Mouse (Mus musculus): Measurements from ENCODE around the gene Iqgap2. TPM values are rescaled to one million over a fixed set of nuclear protein-coding genes. Genes with fewer than 3 reads are reported as not detected.

Gene Iqgap2
- polyA plus RNA-seq, 1 experiment, result 18.5 TPM

DNA sequence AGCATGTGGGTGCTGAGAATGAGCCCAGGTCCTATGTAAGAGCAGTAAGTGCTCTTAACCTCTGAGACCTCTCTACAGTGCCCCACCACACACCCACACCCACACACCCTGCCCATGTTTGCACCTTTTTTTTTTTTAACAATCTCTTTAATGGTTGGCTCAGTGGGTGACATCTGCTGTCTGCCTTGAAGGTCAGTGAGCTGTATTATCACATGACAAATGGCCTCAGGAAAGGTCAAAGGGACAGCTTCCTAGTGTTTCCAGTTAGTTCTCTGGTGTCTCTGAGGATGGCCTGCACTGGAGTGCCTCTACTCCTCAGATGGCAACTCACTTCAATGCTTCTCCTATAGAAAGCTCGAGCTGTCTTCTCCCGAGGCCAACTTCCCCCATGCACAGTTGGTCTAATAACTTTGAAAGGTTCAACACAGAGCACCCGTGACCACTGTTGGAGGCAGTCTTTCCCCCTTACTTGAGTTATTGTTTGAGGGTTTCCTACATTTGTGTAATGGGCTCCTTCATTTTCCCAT lies 291.8 kb downstream of the Iqgap2 start:
- no peaks in the 10 kb centered on the region for H3K27me3 ChIP-seq (ENCODE audit: control insufficient read depth, insufficient read depth, low read length, poor library complexity, severe bottlenecking)
- no peak overlapping the region for H3K9ac ChIP-seq (ENCODE audit: low read depth, poor library complexity, severe bottlenecking)
- no peaks in the 10 kb centered on the region for H3K9me3 ChIP-seq (replicated peaks; ENCODE audit: control insufficient read depth, insufficient read depth, low read length, poor library complexity, severe bottlenecking)
- H3K4me1 ChIP-seq (ENCODE audit: control insufficient read depth, insufficient read depth, low read length), result peaks cover 4% of the 10 kb centered on the region
- TF ChIP-seq EP300 (IDR thresholded peaks at IDR 0.05; ENCODE audit: insufficient read depth, low read depth, low read length) (0 out of 2 replicates have a peak, but pooled peaks have one; percentile 4), CTCF (IDR thresholded peaks at IDR 0.05; ENCODE audit: low read depth, low read length) (no peak), POLR2A (IDR thresholded peaks at IDR 0.05; ENCODE audit: insufficient read depth, low read length) (no peak)
- no peak overlapping the region for H3K27ac ChIP-seq (ENCODE audit: insufficient read depth, low read length)
- no peak overlapping the region for H3K4me3 ChIP-seq (ENCODE audit: low read depth, low read length)
- no peaks in the 10 kb centered on the region for H3K36me3 ChIP-seq (ENCODE audit: control insufficient read depth, insufficient read depth, low read length, poor library complexity, severe bottlenecking)

DNA sequence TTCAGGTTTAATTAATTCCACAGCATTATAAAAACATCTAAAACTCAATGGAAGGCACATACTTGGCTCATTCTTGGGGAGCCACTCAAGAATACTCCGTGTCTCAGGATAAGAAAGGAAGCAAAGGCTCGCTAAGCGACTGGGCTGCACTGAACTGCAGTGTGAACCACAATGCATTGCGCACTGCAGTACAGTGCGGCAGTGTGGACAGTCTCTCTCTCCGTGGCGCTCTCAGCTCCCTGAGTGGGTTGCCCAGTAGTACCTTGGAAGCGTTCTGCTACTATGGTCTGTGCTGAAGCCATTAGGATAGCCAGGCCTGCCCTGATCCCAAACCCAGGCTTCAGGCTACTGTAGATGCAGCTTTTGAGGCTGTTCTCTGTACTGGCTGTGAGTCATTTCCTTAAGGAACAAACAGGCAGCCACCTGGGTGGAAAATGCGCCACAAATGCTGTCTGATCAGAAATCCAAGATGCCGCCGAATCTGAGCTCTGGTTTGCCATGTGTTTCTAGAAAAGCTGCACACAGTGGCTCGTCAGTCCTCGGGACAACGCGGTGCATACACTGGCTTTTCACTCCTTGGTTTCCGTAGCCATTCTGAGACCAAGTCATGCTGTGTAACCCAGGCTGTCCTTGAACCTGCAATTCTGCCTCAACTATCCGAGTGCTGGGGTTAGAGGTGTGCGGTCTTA lies 293.3 kb downstream of the Iqgap2 start:
- TF ChIP-seq CTCF (IDR thresholded peaks at IDR 0.05; ENCODE audit: low read depth, low read length) (no peak), POLR2A (IDR thresholded peaks at IDR 0.05; ENCODE audit: insufficient read depth, low read length) (no peak), EP300 (IDR thresholded peaks at IDR 0.05; ENCODE audit: insufficient read depth, low read depth, low read length) (no peak)
- H3K4me1 ChIP-seq (ENCODE audit: control insufficient read depth, insufficient read depth, low read length), result peaks cover 4% of the 10 kb centered on the region
- H3K4me3 ChIP-seq (ENCODE audit: low read depth, low read length), result no peak overlapping the region
- no peaks in the 10 kb centered on the region for H3K27me3 ChIP-seq (ENCODE audit: control insufficient read depth, insufficient read depth, low read length, poor library complexity, severe bottlenecking)
- H3K9ac ChIP-seq (ENCODE audit: low read depth, poor library complexity, severe bottlenecking), result no peak overlapping the region
- no peaks in the 10 kb centered on the region for H3K9me3 ChIP-seq (replicated peaks; ENCODE audit: control insufficient read depth, insufficient read depth, low read length, poor library complexity, severe bottlenecking)
- H3K27ac ChIP-seq (ENCODE audit: insufficient read depth, low read length), result no peak overlapping the region
- H3K36me3 ChIP-seq (ENCODE audit: control insufficient read depth, insufficient read depth, low read length, poor library complexity, severe bottlenecking), result no peaks in the 10 kb centered on the region

- Histone ChIP-seq H3K4me1 (ENCODE audit: control insufficient read depth, insufficient read depth, low read length) (peaks cover 4% of the 10 kb centered on the region), H3K9me3 (replicated peaks; ENCODE audit: control insufficient read depth, insufficient read depth, low read length, poor library complexity, severe bottlenecking) (no peaks in the 10 kb centered on the region), H3K27ac (ENCODE audit: insufficient read depth, low read length) (no peak overlapping the region), H3K4me3 (ENCODE audit: low read depth, low read length) (no peak overlapping the region), H3K27me3 (ENCODE audit: control insufficient read depth, insufficient read depth, low read length, poor library complexity, severe bottlenecking) (no peaks in the 10 kb centered on the region), H3K9ac (ENCODE audit: low read depth, poor library complexity, severe bottlenecking) (no peak overlapping the region), H3K36me3 (ENCODE audit: control insufficient read depth, insufficient read depth, low read length, poor library complexity, severe bottlenecking) (no peaks in the 10 kb centered on the region)
- TF ChIP-seq EP300 (IDR thresholded peaks at IDR 0.05; ENCODE audit: insufficient read depth, low read depth, low read length) (no peak), POLR2A (IDR thresholded peaks at IDR 0.05; ENCODE audit: insufficient read depth, low read length) (no peak), CTCF (IDR thresholded peaks at IDR 0.05; ENCODE audit: low read depth, low read length) (no peak)
Measured at GRCm38 (mm10) chr13:95597578-95597977, 294.1 kb downstream of the Iqgap2 start.

DNA sequence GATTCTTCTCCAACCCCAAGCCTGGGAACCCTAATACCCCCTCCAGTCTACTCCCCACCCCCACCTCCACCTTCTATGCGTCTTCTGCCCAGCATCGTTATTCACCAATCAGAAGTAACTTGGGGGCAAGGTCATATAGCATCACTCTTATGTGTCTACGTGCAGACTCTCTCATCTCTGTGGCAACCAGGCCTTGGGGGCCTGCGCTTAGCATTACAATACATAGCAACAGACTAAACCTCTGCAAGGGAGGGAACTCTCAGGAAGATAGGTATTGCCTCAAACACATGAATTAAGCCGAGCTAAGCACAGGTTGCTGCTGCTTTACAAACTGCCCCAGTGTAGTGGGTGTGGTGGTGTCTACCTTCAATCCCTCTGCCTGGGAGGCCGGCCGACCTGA lies 295.0 kb downstream of the Iqgap2 start:
- Histone ChIP-seq H3K4me3 (ENCODE audit: low read depth, low read length) (no peak overlapping the region), H3K4me1 (ENCODE audit: control insufficient read depth, insufficient read depth, low read length) (peaks cover 4% of the 10 kb centered on the region), H3K27ac (ENCODE audit: insufficient read depth, low read length) (no peak overlapping the region), H3K36me3 (ENCODE audit: control insufficient read depth, insufficient read depth, low read length, poor library complexity, severe bottlenecking) (no peaks in the 10 kb centered on the region), H3K27me3 (ENCODE audit: control insufficient read depth, insufficient read depth, low read length, poor library complexity, severe bottlenecking) (no peaks in the 10 kb centered on the region), H3K9ac (ENCODE audit: low read depth, poor library complexity, severe bottlenecking) (no peak overlapping the region), H3K9me3 (replicated peaks; ENCODE audit: control insufficient read depth, insufficient read depth, low read length, poor library complexity, severe bottlenecking) (no peaks in the 10 kb centered on the region)
- peak; percentile 82 for TF ChIP-seq EP300 (IDR thresholded peaks at IDR 0.05; ENCODE audit: insufficient read depth, low read depth, low read length)
- TF ChIP-seq CTCF (IDR thresholded peaks at IDR 0.05; ENCODE audit: low read depth, low read length), result no peak

GRCm38 (mm10) chr13:95595921-95596320 lies 295.8 kb downstream of the Iqgap2 start:
- Histone ChIP-seq H3K36me3 (ENCODE audit: control insufficient read depth, insufficient read depth, low read length, poor library complexity, severe bottlenecking) (no peaks in the 10 kb centered on the region), H3K4me3 (ENCODE audit: low read depth, low read length) (no peak overlapping the region), H3K4me1 (ENCODE audit: control insufficient read depth, insufficient read depth, low read length) (peaks cover 4% of the 10 kb centered on the region), H3K9me3 (replicated peaks; ENCODE audit: control insufficient read depth, insufficient read depth, low read length, poor library complexity, severe bottlenecking) (no peaks in the 10 kb centered on the region), H3K9ac (ENCODE audit: low read depth, poor library complexity, severe bottlenecking) (no peak overlapping the region), H3K27ac (ENCODE audit: insufficient read depth, low read length) (no peak overlapping the region), H3K27me3 (ENCODE audit: control insufficient read depth, insufficient read depth, low read length, poor library complexity, severe bottlenecking) (no peaks in the 10 kb centered on the region)
- no peak for TF ChIP-seq EP300 (IDR thresholded peaks at IDR 0.05; ENCODE audit: insufficient read depth, low read depth, low read length)
- no peak for TF ChIP-seq CTCF (IDR thresholded peaks at IDR 0.05; ENCODE audit: low read depth, low read length)
- no peak for TF ChIP-seq POLR2A (IDR thresholded peaks at IDR 0.05; ENCODE audit: insufficient read depth, low read length)

- Histone ChIP-seq H3K27ac (ENCODE audit: insufficient read depth, low read length) (no peak overlapping the region), H3K36me3 (ENCODE audit: control insufficient read depth, insufficient read depth, low read length, poor library complexity, severe bottlenecking) (no peaks in the 10 kb centered on the region), H3K27me3 (ENCODE audit: control insufficient read depth, insufficient read depth, low read length, poor library complexity, severe bottlenecking) (no peaks in the 10 kb centered on the region), H3K4me3 (ENCODE audit: low read depth, low read length) (no peak overlapping the region), H3K4me1 (ENCODE audit: control insufficient read depth, insufficient read depth, low read length) (peaks cover 4% of the 10 kb centered on the region), H3K9ac (ENCODE audit: low read depth, poor library complexity, severe bottlenecking) (no peak overlapping the region), H3K9me3 (replicated peaks; ENCODE audit: control insufficient read depth, insufficient read depth, low read length, poor library complexity, severe bottlenecking) (no peaks in the 10 kb centered on the region)
- TF ChIP-seq POLR2A (IDR thresholded peaks at IDR 0.05; ENCODE audit: insufficient read depth, low read length), result no peak
- TF ChIP-seq CTCF (IDR thresholded peaks at IDR 0.05; ENCODE audit: low read depth, low read length), result no peak
- TF ChIP-seq EP300 (IDR thresholded peaks at IDR 0.05; ENCODE audit: insufficient read depth, low read depth, low read length), result no peak
Measured at GRCm38 (mm10) chr13:95595411-95595810, 296.3 kb downstream of the Iqgap2 start.
